Mouse (Mus musculus) erythroblast, embryonic 14.5 days (primary cell): ENCODE measurements around the gene Cycs.

Source experiments
- GATA1 ChIP-seq: IDR thresholded peaks from 2 replicates; pipeline ENCODE4 v1.6.1; 2012; ENCODE audit warnings: low read length, inconsistent platforms, mixed read lengths
- TAL1 ChIP-seq: IDR thresholded peaks from 3 replicates; pipeline ENCODE4 v1.6.1; 2012; ENCODE audit warnings: low read length, inconsistent platforms, mixed read lengths

- no peak for TF ChIP-seq TAL1
- no peak for TF ChIP-seq GATA1
Measured at GRCm38 (mm10) chr6:50562421-50562820, 3.9 kb downstream of the Cycs start.
